Mouse (Mus musculus): ENCODE measurements at regions not wholly inside any gene's neighbourhood (a gene's known extent, or its start where the extent isn't known, plus 50 kb on each side); places are given as distances from the start of the nearest gene placed in this dataset.

- peak; percentile 12 to 23 for DNase-seq (ENCODE audit: low spot score in 2 of 2)
Measured at GRCm38 (mm10) chr17:64492614-64493269, 107.8 kb upstream of the Man2a1 start.

- peak in 1 of 2 experiments; percentile 20 for DNase-seq (ENCODE audit: low spot score in 2 of 2)
Measured at GRCm38 (mm10) chr17:64499281-64499997, 101.1 kb upstream of the Man2a1 start.

- DNase-seq (ENCODE audit: low spot score in 2 of 2) = no peak
Measured at GRCm38 (mm10) chr17:64502376-64502775, 98.2 kb upstream of the Man2a1 start.

GRCm38 (mm10) chr17:64505956-64506355 is 94.6 kb upstream of the Man2a1 start:
- DNase-seq (ENCODE audit: low spot score in 2 of 2) = no peak

- no peak for DNase-seq (ENCODE audit: low spot score in 2 of 2)
Measured at GRCm38 (mm10) chr17:64511139-64511779, 89.3 kb upstream of the Man2a1 start.

- no peak for DNase-seq (ENCODE audit: low spot score in 2 of 2)
Measured at GRCm38 (mm10) chr17:64522213-64522612, 78.3 kb upstream of the Man2a1 start.

GRCm38 (mm10) chr17:64523899-64524298 is 76.6 kb upstream of the Man2a1 start:
- no peak for DNase-seq (ENCODE audit: low spot score in 2 of 2)

GRCm38 (mm10) chr17:64527817-64528216 is 72.7 kb upstream of the Man2a1 start:
- no peak for DNase-seq (ENCODE audit: low spot score in 2 of 2)

GRCm38 (mm10) chr17:64528476-64528875 is 72.1 kb upstream of the Man2a1 start:
- DNase-seq (ENCODE audit: low spot score in 2 of 2) = no peak

- no peak for DNase-seq (ENCODE audit: low spot score in 2 of 2)
Measured at GRCm38 (mm10) chr17:64529296-64529994, 71.1 kb upstream of the Man2a1 start.

GRCm38 (mm10) chr17:64531150-64531549 is 69.4 kb upstream of the Man2a1 start:
- no peak for DNase-seq (ENCODE audit: low spot score in 2 of 2)

- DNase-seq (ENCODE audit: low spot score in 2 of 2) = no peak
Measured at GRCm38 (mm10) chr17:64534323-64534722, 66.2 kb upstream of the Man2a1 start.

GRCm38 (mm10) chr17:64538520-64538953 is 62.0 kb upstream of the Man2a1 start:
- no peak for DNase-seq (ENCODE audit: low spot score in 2 of 2)

GRCm38 (mm10) chr17:64540411-64540810 is 60.1 kb upstream of the Man2a1 start:
- DNase-seq (ENCODE audit: low spot score in 2 of 2) = no peak

- DNase-seq (ENCODE audit: low spot score in 2 of 2) = no peak
Measured at GRCm38 (mm10) chr17:64548536-64548935, 52.0 kb upstream of the Man2a1 start.

GRCm38 (mm10) chr17:64550034-64550433 is 50.5 kb upstream of the Man2a1 start:
- no peak for DNase-seq (ENCODE audit: low spot score in 2 of 2)

Small RNA genes lying in the stretch of these regions (microRNA-seq; reads per million reads assigned to microRNA genes)
- 0 reads per million in 2 experiments for gene Mir6420

Data from left cerebral cortex, adult 18-20 months (tissue).